Mouse (Mus musculus): ENCODE results near the gene Mcm8. TPM values are rescaled to one million over a fixed set of nuclear protein-coding genes. Genes with fewer than 3 reads are reported as not detected.

The Mcm8 gene
- polyA plus RNA-seq (2014; fragmentation: Nextera tagmentation; extraction: Ambion mirVana): 10.5 and 11.5 TPM in 2 replicates

GRCm38 (mm10) chr2:132815608-132816314, at the start of gene Mcm8, which contains the start of gene Trmt6:
Gene Mcm8, plus strand, starts transcription at chr2:132816141.
Gene Trmt6, minus strand, starts transcription at chr2:132816055.
- DNase-seq (ENCODE audit: low spot score) (peak; percentile 99), ATAC-seq (ENCODE audit: low read depth) (peak; percentile 100)
- Histone ChIP-seq H3K9me3 (ENCODE audit: control insufficient read depth, low read length) (no peaks in the 10 kb centered on the region), H3K27ac (replicated peaks; ENCODE audit: low read depth, low read length) (peak within 1 kb of the TSS; percentile 82), H3K36me3 (ENCODE audit: control insufficient read depth, insufficient read depth, low read length) (peaks cover 12% of the 10 kb centered on the region; the same call in 1 of the 2 replicates), H3K4me2 (ENCODE audit: low read depth, low read length) (peak within 1 kb of the TSS; percentile 81), H3K4me3 (ENCODE audit: low read depth, low read length) (peak within 1 kb of the TSS; percentile 77), H3K9ac (ENCODE audit: low read depth, low read length) (peak within 1 kb of the TSS; percentile 83), H3K27me3 (replicated peaks; ENCODE audit: control insufficient read depth, insufficient read depth, low read length) (no peaks in the 10 kb centered on the region), H3K4me1 (ENCODE audit: control insufficient read depth, insufficient read depth, low read length) (peaks cover 4% of the 10 kb centered on the region)
- WGBS: under 1% methylated on average over 53 of the region's 59 CpGs

GRCm38 (mm10) chr2:132770822-132771221, 45.1 kb upstream of the Mcm8 start:
- Histone ChIP-seq H3K4me1 (ENCODE audit: control insufficient read depth, insufficient read depth, low read length) (no peaks in the 10 kb centered on the region), H3K27me3 (replicated peaks; ENCODE audit: control insufficient read depth, insufficient read depth, low read length) (no peaks in the 10 kb centered on the region), H3K27ac (replicated peaks; ENCODE audit: low read depth, low read length) (no peak overlapping the region), H3K9me3 (ENCODE audit: control insufficient read depth, low read length) (no peaks in the 10 kb centered on the region), H3K36me3 (ENCODE audit: control insufficient read depth, insufficient read depth, low read length) (no peaks in the 10 kb centered on the region), H3K4me2 (ENCODE audit: low read depth, low read length) (no peak overlapping the region), H3K9ac (ENCODE audit: low read depth, low read length) (no peak overlapping the region), H3K4me3 (ENCODE audit: low read depth, low read length) (no peak overlapping the region)
- no peak for ATAC-seq (ENCODE audit: low read depth)
- no peak for DNase-seq (ENCODE audit: low spot score)
- 72% methylated on average over 1 of the region's 1 CpGs for WGBS

- H3K27ac ChIP-seq (replicated peaks; ENCODE audit: low read depth, low read length): no peak within 1 kb of the TSS
- WGBS: 10% methylated on average over 4 of the region's 4 CpGs
- H3K4me3 ChIP-seq (ENCODE audit: low read depth, low read length): peak within 1 kb of the TSS; percentile 42
- H3K9me3 ChIP-seq (ENCODE audit: control insufficient read depth, low read length): no peaks in the 10 kb centered on the region
- no peaks in the 10 kb centered on the region for H3K36me3 ChIP-seq (ENCODE audit: control insufficient read depth, insufficient read depth, low read length)
- peak within 1 kb of the TSS; percentile 82 for H3K4me2 ChIP-seq (ENCODE audit: low read depth, low read length)
- DNase-seq (ENCODE audit: low spot score) (no peak), ATAC-seq (ENCODE audit: low read depth) (no peak)
- H3K27me3 ChIP-seq (replicated peaks; ENCODE audit: control insufficient read depth, insufficient read depth, low read length): no peaks in the 10 kb centered on the region
- peaks cover 5% of the 10 kb centered on the region; the same call in 1 of the 2 replicates for H3K4me1 ChIP-seq (ENCODE audit: control insufficient read depth, insufficient read depth, low read length)
- peak within 1 kb of the TSS; percentile 34; the same call in 1 of the 2 replicates for H3K9ac ChIP-seq (ENCODE audit: low read depth, low read length)
These were observed 35.0 kb upstream of the Mcm8 start, which contains the start of gene Chgb for GRCm38 (mm10) chr2:132780978-132781377. Gene Chgb, plus strand, starts transcription at chr2:132781278.

- Histone ChIP-seq H3K9me3 (ENCODE audit: control insufficient read depth, low read length) (no peaks in the 10 kb centered on the region), H3K4me3 (ENCODE audit: low read depth, low read length) (peak overlapping the region; percentile 42), H3K27ac (replicated peaks; ENCODE audit: low read depth, low read length) (no peak overlapping the region), H3K9ac (ENCODE audit: low read depth, low read length) (peak overlapping the region; percentile 34; the same call in 1 of the 2 replicates), H3K27me3 (replicated peaks; ENCODE audit: control insufficient read depth, insufficient read depth, low read length) (no peaks in the 10 kb centered on the region), H3K4me2 (ENCODE audit: low read depth, low read length) (peak overlapping the region; percentile 82), H3K4me1 (ENCODE audit: control insufficient read depth, insufficient read depth, low read length) (peaks cover 5% of the 10 kb centered on the region; the same call in 1 of the 2 replicates), H3K36me3 (ENCODE audit: control insufficient read depth, insufficient read depth, low read length) (no peaks in the 10 kb centered on the region)
- WGBS: under 1% methylated on average over 32 of the region's 41 CpGs
- peak; percentile 95 for DNase-seq (ENCODE audit: low spot score)
- ATAC-seq (ENCODE audit: low read depth): peak; percentile 99
These were observed 34.4 kb upstream of the Mcm8 start for GRCm38 (mm10) chr2:132781439-132782068.

GRCm38 (mm10) chr2:132784039-132784438, 31.9 kb upstream of the Mcm8 start:
- no peaks in the 10 kb centered on the region for H3K27me3 ChIP-seq (replicated peaks; ENCODE audit: control insufficient read depth, insufficient read depth, low read length)
- DNase-seq (ENCODE audit: low spot score): no peak
- no peak for ATAC-seq (ENCODE audit: low read depth)
- WGBS: 86% methylated on average over 6 of the region's 6 CpGs
- H3K4me2 ChIP-seq (ENCODE audit: low read depth, low read length): no peak overlapping the region
- no peak overlapping the region for H3K27ac ChIP-seq (replicated peaks; ENCODE audit: low read depth, low read length)
- H3K4me3 ChIP-seq (ENCODE audit: low read depth, low read length): no peak overlapping the region
- H3K9ac ChIP-seq (ENCODE audit: low read depth, low read length): no peak overlapping the region
- H3K36me3 ChIP-seq (ENCODE audit: control insufficient read depth, insufficient read depth, low read length): no peaks in the 10 kb centered on the region
- no peaks in the 10 kb centered on the region for H3K9me3 ChIP-seq (ENCODE audit: control insufficient read depth, low read length)
- peaks cover 5% of the 10 kb centered on the region; the same call in 1 of the 2 replicates for H3K4me1 ChIP-seq (ENCODE audit: control insufficient read depth, insufficient read depth, low read length)

GRCm38 (mm10) chr2:132793441-132794203, 22.3 kb upstream of the Mcm8 start:
- WGBS: 90% methylated on average over 19 of the region's 19 CpGs
- H3K27me3 ChIP-seq (replicated peaks; ENCODE audit: control insufficient read depth, insufficient read depth, low read length): no peaks in the 10 kb centered on the region
- ATAC-seq (ENCODE audit: low read depth) (no peak), DNase-seq (ENCODE audit: low spot score) (no peak)
- no peak overlapping the region for H3K27ac ChIP-seq (replicated peaks; ENCODE audit: low read depth, low read length)
- no peak overlapping the region for H3K4me2 ChIP-seq (ENCODE audit: low read depth, low read length)
- no peak overlapping the region for H3K4me3 ChIP-seq (ENCODE audit: low read depth, low read length)
- H3K36me3 ChIP-seq (ENCODE audit: control insufficient read depth, insufficient read depth, low read length): no peaks in the 10 kb centered on the region
- no peaks in the 10 kb centered on the region for H3K9me3 ChIP-seq (ENCODE audit: control insufficient read depth, low read length)
- no peaks in the 10 kb centered on the region for H3K4me1 ChIP-seq (ENCODE audit: control insufficient read depth, insufficient read depth, low read length)
- H3K9ac ChIP-seq (ENCODE audit: low read depth, low read length): no peak overlapping the region

GRCm38 (mm10) chr2:132794204-132794586, 21.7 kb upstream of the Mcm8 start:
- Histone ChIP-seq H3K9ac (ENCODE audit: low read depth, low read length) (no peak overlapping the region), H3K9me3 (ENCODE audit: control insufficient read depth, low read length) (no peaks in the 10 kb centered on the region)
- ATAC-seq (ENCODE audit: low read depth): no peak

GRCm38 (mm10) chr2:132802976-132803375, 13.0 kb upstream of the Mcm8 start:
- Histone ChIP-seq H3K36me3 (ENCODE audit: control insufficient read depth, insufficient read depth, low read length) (peaks cover 51% of the 10 kb centered on the region), H3K4me3 (ENCODE audit: low read depth, low read length) (no peak overlapping the region), H3K4me2 (ENCODE audit: low read depth, low read length) (no peak overlapping the region), H3K27me3 (replicated peaks; ENCODE audit: control insufficient read depth, insufficient read depth, low read length) (no peaks in the 10 kb centered on the region), H3K9me3 (ENCODE audit: control insufficient read depth, low read length) (no peaks in the 10 kb centered on the region), H3K9ac (ENCODE audit: low read depth, low read length) (no peak overlapping the region), H3K27ac (replicated peaks; ENCODE audit: low read depth, low read length) (no peak overlapping the region), H3K4me1 (ENCODE audit: control insufficient read depth, insufficient read depth, low read length) (no peaks in the 10 kb centered on the region)
- ATAC-seq (ENCODE audit: low read depth) (no peak), DNase-seq (ENCODE audit: low spot score) (no peak)
- 83% methylated on average over 2 of the region's 2 CpGs for WGBS

More at GRCm38 (mm10) chr2:132794204-132794586, 21.7 kb upstream of the Mcm8 start:
- H3K36me3 ChIP-seq (ENCODE audit: control insufficient read depth, insufficient read depth, low read length): no peaks in the 10 kb centered on the region
- no peak overlapping the region for H3K4me2 ChIP-seq (ENCODE audit: low read depth, low read length)
- no peaks in the 10 kb centered on the region for H3K4me1 ChIP-seq (ENCODE audit: control insufficient read depth, insufficient read depth, low read length)
- no peak overlapping the region for H3K27ac ChIP-seq (replicated peaks; ENCODE audit: low read depth, low read length)
- DNase-seq (ENCODE audit: low spot score): no peak
- H3K4me3 ChIP-seq (ENCODE audit: low read depth, low read length): no peak overlapping the region
- no peaks in the 10 kb centered on the region for H3K27me3 ChIP-seq (replicated peaks; ENCODE audit: control insufficient read depth, insufficient read depth, low read length)
- 90% methylated on average over 7 of the region's 7 CpGs for WGBS

Data from embryonic facial prominence, embryonic 14.5 days (tissue).